Mouse (Mus musculus): ENCODE measurements around the gene Fmn2. TPM values are rescaled to one million over a fixed set of nuclear protein-coding genes. Genes with fewer than 3 reads are reported as not detected.
A peak's percentile ranks its signal among the peaks of the same experiment; 100 is the strongest.

Fmn2 gene
- polyA plus RNA-seq, 1 experiment from 2014 or later, result 7.1 TPM

DNA sequence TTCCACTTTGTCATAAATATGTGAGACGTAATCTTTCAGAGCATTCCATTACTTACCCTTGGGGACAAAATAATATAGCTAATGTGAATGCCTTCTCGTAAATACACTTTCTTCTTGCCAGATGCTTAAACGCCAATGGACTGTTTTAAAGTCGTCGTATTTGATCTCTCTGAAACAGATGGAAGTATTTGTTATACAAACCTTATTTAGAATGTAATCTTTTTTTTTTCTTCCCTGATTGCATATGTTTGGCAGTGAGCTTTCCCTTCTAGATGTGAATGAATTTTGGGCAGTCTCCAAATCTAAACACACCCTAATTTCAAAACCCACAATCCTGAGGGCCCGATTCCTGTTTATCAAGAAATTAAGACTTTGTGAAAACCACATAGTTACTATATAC is 173.7 kb downstream of the Fmn2 start:
- ATAC-seq (ENCODE audit: low FRiP score, low read depth), result no peak
- Histone ChIP-seq H3K4me1 (replicated peaks) (no peaks in the 10 kb centered on the region), H3K4me2 (no peak overlapping the region), H3K9ac (no peak overlapping the region), H3K27me3 (no peaks in the 10 kb centered on the region), H3K36me3 (no peaks in the 10 kb centered on the region), H3K4me3 (no peak overlapping the region), H3K9me3 (no peaks in the 10 kb centered on the region), H3K27ac (replicated peaks) (no peak overlapping the region)
- WGBS, result 77% methylated on average over 6 of the region's 6 CpGs

DNA sequence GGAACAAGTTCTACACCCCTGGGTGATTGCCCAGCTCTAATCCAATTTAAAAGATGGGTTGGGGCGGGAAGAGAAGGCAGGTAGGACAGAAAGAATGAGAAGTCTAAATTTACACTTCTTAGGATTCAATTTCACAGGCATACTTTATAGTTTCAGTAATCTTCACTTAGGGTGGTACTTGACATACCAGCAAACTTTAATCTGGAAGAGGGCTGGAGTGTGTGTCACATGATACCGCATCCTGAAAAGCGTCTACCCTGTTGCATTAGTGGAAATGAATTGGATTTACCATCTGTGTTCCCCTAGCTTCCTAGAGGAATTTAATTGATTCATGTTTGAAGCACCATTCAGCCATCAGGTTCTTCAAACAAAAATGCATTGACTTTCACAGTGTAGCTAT is 174.6 kb downstream of the Fmn2 start:
- no peak overlapping the region for H3K4me2 ChIP-seq

DNA sequence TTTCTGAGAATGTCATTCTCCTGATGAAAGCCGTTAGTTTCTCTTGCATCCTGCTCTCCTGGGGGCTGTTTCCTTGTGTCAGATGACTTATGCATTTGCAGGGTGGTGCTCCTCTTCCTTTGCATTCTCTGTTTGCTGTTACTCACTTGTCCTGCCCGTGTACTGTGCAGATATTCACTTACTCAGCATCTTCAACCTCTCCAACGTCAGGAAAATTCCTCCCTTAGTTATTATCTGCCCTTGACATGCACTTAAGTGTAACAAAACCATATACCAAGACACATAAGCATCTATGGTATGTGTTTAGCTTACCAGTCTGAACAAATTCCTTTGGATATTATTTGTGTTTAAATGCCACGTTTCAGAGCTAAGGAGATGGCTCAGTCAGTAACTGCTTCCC is 175.6 kb downstream of the Fmn2 start:
- 60% methylated on average over 4 of the region's 4 CpGs for WGBS

More for the DNA sequence above, 174.6 kb downstream of the Fmn2 start:
- H3K27ac ChIP-seq (replicated peaks), result no peak overlapping the region
- no peak overlapping the region for H3K9ac ChIP-seq
- no peaks in the 10 kb centered on the region for H3K9me3 ChIP-seq
- 87% methylated on average over 3 of the region's 3 CpGs for WGBS
- H3K4me3 ChIP-seq, result no peak overlapping the region
- ATAC-seq (ENCODE audit: low FRiP score, low read depth), result no peak
- no peaks in the 10 kb centered on the region for H3K27me3 ChIP-seq
- no peaks in the 10 kb centered on the region for H3K4me1 ChIP-seq (replicated peaks)
- no peaks in the 10 kb centered on the region for H3K36me3 ChIP-seq

DNA sequence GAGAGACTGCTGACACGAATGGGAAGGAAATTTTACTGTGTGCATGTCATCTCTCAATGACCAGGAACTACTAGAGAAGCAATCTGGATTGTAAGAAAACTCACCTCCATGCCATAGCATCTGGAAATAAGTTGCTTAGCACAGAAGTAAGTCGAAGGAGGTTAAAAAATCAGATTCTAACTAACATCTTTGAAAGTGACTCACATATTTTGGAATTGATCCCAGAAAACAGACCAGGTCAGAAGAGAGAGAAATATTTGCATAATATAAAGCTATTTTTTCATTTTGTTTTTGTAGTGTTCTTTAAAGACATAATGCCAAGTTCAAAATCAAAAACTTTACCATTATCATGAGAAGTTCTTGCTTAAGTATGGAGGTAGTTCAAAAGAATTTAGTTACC is 187.7 kb downstream of the Fmn2 start:
- H3K9me3 ChIP-seq, result no peaks in the 10 kb centered on the region
- no peak overlapping the region for H3K9ac ChIP-seq
- no peaks in the 10 kb centered on the region for H3K36me3 ChIP-seq
- no peaks in the 10 kb centered on the region for H3K4me1 ChIP-seq (replicated peaks)
- H3K4me3 ChIP-seq, result no peak overlapping the region
- 98% methylated on average over 2 of the region's 2 CpGs for WGBS
- no peak overlapping the region for H3K27ac ChIP-seq (replicated peaks)
- no peak overlapping the region for H3K4me2 ChIP-seq
- no peaks in the 10 kb centered on the region for H3K27me3 ChIP-seq
- no peak for ATAC-seq (ENCODE audit: low FRiP score, low read depth)

More for the DNA sequence above, 175.6 kb downstream of the Fmn2 start:
- Histone ChIP-seq H3K4me3 (no peak overlapping the region), H3K4me2 (no peak overlapping the region), H3K36me3 (no peaks in the 10 kb centered on the region), H3K27me3 (no peaks in the 10 kb centered on the region), H3K9ac (no peak overlapping the region), H3K9me3 (no peaks in the 10 kb centered on the region), H3K4me1 (replicated peaks) (no peaks in the 10 kb centered on the region), H3K27ac (replicated peaks) (no peak overlapping the region)
- no peak for ATAC-seq (ENCODE audit: low FRiP score, low read depth)

DNA sequence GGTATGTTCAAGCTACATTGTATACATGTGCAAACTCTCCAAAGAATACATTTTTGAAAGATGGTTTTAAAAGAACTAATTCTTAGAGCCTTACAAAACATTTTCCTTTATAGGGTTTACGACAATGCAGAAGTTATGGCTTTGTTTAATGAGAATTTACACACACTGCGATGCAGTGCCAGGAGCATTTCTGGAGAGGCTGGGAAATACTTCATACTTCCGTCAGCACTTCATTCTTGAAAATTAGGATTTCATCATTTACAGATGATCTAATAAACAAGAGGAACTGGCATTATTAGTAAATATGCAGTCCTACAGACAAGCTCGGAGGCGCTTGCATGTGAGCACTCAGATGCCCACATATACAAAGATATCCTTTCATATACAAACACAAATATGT is 199.2 kb downstream of the Fmn2 start:
- H3K4me3 ChIP-seq, result no peak overlapping the region
- WGBS, result 94% methylated on average over 5 of the region's 5 CpGs

DNA sequence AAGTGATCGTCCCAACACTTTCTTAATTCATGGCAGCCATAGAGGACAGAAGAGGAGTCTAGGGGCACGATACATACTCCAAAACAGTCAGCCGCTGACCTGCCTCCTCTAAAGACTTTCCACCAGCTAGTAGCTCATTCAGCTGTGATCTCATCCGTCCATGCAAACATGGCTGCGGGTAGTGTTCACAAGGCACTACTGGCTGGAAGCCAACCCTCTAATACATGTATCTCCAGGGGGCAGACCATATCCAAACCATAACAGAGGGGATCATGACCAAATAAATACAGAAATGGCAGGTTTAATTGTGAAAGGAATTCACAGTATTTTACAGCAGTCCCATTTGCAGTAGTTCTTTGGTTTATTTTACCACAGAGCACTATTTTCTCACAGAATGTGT is 200.2 kb downstream of the Fmn2 start:
- H3K27ac ChIP-seq (replicated peaks), result no peak overlapping the region
- no peaks in the 10 kb centered on the region for H3K9me3 ChIP-seq
- H3K27me3 ChIP-seq, result no peaks in the 10 kb centered on the region
- H3K36me3 ChIP-seq, result no peaks in the 10 kb centered on the region
- H3K4me1 ChIP-seq (replicated peaks), result no peaks in the 10 kb centered on the region
- no peak overlapping the region for H3K4me3 ChIP-seq
- ATAC-seq (ENCODE audit: low FRiP score, low read depth), result no peak
- H3K9ac ChIP-seq, result no peak overlapping the region
- H3K4me2 ChIP-seq, result no peak overlapping the region
- WGBS, result 69% methylated on average over 5 of the region's 5 CpGs

More for the DNA sequence above, 199.2 kb downstream of the Fmn2 start:
- Histone ChIP-seq H3K9ac (no peak overlapping the region), H3K4me1 (replicated peaks) (no peaks in the 10 kb centered on the region), H3K27me3 (no peaks in the 10 kb centered on the region), H3K4me2 (no peak overlapping the region), H3K27ac (replicated peaks) (no peak overlapping the region), H3K9me3 (no peaks in the 10 kb centered on the region), H3K36me3 (no peaks in the 10 kb centered on the region)
- ATAC-seq (ENCODE audit: low FRiP score, low read depth), result no peak

DNA sequence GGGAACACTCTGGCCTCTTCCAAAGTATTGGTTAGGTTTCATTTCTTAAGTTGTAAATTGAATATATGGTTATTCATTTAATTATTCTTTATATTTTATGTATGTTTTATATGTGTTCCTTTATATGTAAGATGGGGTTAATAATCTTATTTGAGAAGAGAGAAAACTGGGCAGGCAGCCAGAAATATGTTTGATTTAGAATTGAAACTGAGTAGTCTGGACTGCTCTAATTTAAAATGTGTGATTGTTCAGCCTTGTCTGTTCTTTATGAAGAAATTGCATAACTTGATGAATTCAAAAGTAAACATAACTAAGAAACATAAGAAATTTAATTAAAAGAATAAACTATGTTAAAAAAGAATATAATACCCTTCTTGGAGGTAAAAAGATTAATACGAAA is 202.3 kb downstream of the Fmn2 start:
- Histone ChIP-seq H3K27ac (replicated peaks) (no peak overlapping the region), H3K9ac (no peak overlapping the region), H3K4me2 (no peak overlapping the region), H3K9me3 (no peaks in the 10 kb centered on the region), H3K4me1 (replicated peaks) (no peaks in the 10 kb centered on the region), H3K36me3 (no peaks in the 10 kb centered on the region), H3K27me3 (no peaks in the 10 kb centered on the region), H3K4me3 (no peak overlapping the region)
- WGBS, result 92% methylated on average over 1 of the region's 1 CpGs
- ATAC-seq (ENCODE audit: low FRiP score, low read depth), result no peak

DNA sequence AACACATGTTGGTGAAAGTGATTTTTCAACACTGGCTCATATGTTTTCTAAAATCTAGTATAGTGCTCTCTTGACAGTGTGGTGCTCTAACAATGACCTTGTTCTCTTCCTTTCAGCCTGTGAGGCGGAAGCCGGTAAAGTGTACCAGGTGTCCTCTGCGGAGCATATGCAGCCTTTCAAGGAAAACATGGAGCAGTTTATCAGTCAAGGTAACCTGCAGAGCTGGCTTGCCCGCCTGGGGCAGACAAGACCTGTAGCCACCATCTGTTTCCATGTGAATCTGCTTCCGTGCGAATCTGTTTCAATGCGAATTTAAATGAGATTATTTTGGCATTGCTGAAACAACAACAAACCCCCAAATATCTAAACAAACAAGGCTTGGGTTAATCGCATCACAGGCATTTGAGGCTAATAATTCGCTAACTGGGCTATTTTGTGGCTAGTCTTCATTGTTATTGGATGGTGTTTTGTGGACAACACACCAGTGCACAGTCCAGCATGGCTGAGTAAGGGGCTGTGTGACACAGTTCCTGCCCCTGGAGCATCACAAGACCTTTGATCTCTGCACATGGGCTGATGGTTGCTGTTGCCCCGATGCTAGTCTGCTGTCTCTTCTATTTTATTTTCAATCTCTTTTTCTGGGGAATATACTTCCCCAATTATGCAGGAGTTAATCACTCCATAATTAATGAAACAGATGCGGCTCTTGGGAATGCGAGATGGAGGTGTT is 218.3 kb downstream of the Fmn2 start:
- Histone ChIP-seq H3K9ac (no peak overlapping the region), H3K36me3 (peaks cover 7% of the 10 kb centered on the region), H3K4me2 (no peak overlapping the region), H3K27ac (replicated peaks) (no peak overlapping the region), H3K4me3 (no peak overlapping the region), H3K27me3 (no peaks in the 10 kb centered on the region), H3K9me3 (no peaks in the 10 kb centered on the region), H3K4me1 (replicated peaks) (no peaks in the 10 kb centered on the region)
- 78% methylated on average over 12 of the region's 12 CpGs for WGBS
- ATAC-seq (ENCODE audit: low FRiP score, low read depth), result peak; percentile 59; the same call in 1 of the 2 replicates

DNA sequence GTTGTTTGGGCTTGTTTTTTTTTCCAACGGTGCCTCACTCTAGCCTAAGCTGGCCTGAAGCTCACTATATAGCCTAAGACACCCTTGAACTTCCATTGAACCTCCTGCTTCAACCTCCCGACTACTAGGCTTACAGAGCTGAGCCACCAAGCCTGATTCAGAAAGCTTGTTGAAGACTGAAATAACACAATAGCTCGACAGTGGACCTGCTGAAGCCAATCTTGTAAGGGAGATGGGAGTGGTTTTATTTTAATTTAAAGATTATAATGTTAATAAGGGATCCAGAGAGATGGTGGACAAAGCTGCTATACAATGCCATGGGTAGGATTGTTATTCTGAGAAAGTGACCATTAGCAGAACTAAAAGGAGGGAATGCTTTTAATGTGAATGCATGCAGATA is 227.1 kb downstream of the Fmn2 start:
- no peak overlapping the region for H3K9ac ChIP-seq
- WGBS, result 92% methylated on average over 3 of the region's 3 CpGs
- no peaks in the 10 kb centered on the region for H3K9me3 ChIP-seq
- no peak for ATAC-seq (ENCODE audit: low FRiP score, low read depth)
- no peak overlapping the region for H3K27ac ChIP-seq (replicated peaks)
- H3K27me3 ChIP-seq, result no peaks in the 10 kb centered on the region
- H3K4me1 ChIP-seq (replicated peaks), result no peaks in the 10 kb centered on the region
- no peak overlapping the region for H3K4me3 ChIP-seq
- 0 out of 2 replicates have a peak, but pooled peaks cover 3% of the 10 kb centered on the region for H3K36me3 ChIP-seq
- no peak overlapping the region for H3K4me2 ChIP-seq

DNA sequence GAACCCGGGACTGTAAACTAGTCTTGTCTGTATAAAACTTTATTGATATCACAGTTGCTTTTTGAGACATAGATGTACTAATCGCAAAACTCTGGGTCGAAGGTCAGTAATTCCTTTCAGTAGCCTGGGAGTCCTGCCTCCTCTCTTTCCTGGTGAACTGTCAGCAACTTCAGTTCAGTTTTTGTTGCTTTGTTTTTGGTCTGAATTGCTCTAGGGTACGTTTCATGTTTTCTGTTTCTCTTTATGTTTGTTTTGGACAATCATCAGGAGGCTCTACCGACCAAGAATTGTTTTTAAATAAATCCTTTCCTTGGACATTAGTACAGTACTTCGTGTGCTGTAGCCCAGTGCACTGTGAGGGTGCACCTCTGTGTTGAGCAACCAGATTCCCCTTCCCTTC is 231.1 kb downstream of the Fmn2 start:
- no peak for ATAC-seq (ENCODE audit: low FRiP score, low read depth)
- Histone ChIP-seq H3K27me3 (no peaks in the 10 kb centered on the region), H3K4me1 (replicated peaks) (no peaks in the 10 kb centered on the region), H3K4me2 (no peak overlapping the region), H3K9ac (no peak overlapping the region), H3K27ac (replicated peaks) (no peak overlapping the region), H3K4me3 (no peak overlapping the region), H3K36me3 (no peaks in the 10 kb centered on the region), H3K9me3 (no peaks in the 10 kb centered on the region)
- WGBS, result 84% methylated on average over 6 of the region's 6 CpGs

DNA sequence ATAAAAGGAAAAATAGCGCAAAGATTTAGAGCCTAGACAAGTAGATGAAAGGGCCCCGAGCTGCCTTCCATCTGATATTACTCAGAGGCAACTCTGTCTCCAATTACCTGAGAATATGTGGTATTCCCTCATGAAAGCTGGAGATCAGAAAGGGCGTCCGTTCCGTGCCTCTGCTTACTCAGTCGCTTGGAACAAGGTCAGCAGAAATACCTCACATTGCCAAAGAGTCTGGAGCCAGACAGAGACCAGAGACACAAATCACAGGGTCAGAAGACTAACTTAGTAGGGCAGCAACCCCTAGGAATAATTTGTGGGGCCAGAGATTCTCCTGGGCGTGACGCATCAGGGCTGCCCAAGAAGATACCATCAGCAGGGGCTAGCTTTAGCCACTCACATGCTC is 237.3 kb downstream of the Fmn2 start:
- 91% methylated on average over 8 of the region's 8 CpGs for WGBS
- H3K4me2 ChIP-seq, result no peak overlapping the region
- no peak overlapping the region for H3K4me3 ChIP-seq
- H3K27me3 ChIP-seq, result no peaks in the 10 kb centered on the region
- no peaks in the 10 kb centered on the region for H3K36me3 ChIP-seq
- ATAC-seq (ENCODE audit: low FRiP score, low read depth), result no peak
- no peaks in the 10 kb centered on the region for H3K4me1 ChIP-seq (replicated peaks)
- no peaks in the 10 kb centered on the region for H3K9me3 ChIP-seq
- H3K9ac ChIP-seq, result no peak overlapping the region
- H3K27ac ChIP-seq (replicated peaks), result no peak overlapping the region

DNA sequence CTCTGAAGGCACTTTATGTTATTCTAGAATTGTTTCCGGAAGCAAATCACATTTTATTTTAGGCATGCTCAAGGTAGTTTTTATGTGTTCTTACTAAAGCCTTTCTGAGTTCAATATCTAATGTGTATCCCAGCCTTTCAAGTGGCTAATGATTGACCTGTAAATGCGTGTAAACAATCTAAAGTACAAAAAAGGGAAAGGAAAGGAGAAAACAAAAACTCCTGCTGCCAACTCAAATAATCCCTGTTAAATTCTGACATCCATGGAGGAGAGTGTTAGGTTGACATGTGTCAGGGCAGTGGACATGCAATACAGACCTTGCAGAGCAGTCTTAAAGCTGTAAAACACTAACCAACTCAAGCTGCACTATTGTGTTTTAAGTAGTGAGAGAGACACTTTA is 241.0 kb downstream of the Fmn2 start:
- H3K9me3 ChIP-seq, result no peaks in the 10 kb centered on the region
- no peaks in the 10 kb centered on the region for H3K4me1 ChIP-seq (replicated peaks)
- H3K4me2 ChIP-seq, result no peak overlapping the region
- H3K9ac ChIP-seq, result no peak overlapping the region
- no peak overlapping the region for H3K4me3 ChIP-seq
- H3K36me3 ChIP-seq, result no peaks in the 10 kb centered on the region
- H3K27me3 ChIP-seq, result no peaks in the 10 kb centered on the region
- WGBS, result 84% methylated on average over 2 of the region's 2 CpGs
- no peak overlapping the region for H3K27ac ChIP-seq (replicated peaks)
- no peak for ATAC-seq (ENCODE audit: low FRiP score, low read depth)

DNA sequence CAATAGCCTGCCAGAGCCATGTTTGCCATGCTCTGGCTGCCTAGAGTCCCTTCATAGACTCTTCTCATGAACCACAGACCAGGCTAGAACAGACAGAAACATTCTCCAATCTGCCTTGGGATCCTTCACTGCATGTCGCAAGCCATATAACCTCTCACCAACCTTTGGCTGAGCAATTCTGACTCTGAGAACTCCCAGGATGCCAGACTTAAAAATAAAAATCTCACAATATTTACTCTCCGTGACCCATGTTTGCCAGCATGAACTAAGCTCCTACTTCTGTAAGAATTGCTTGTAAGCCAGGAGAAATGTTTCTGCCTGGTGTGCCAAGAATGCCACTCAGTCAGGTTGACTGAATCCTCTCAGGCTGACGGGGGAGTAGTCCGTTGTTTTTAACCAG is 246.9 kb downstream of the Fmn2 start:
- H3K27ac ChIP-seq (replicated peaks), result no peak overlapping the region
- no peak overlapping the region for H3K4me2 ChIP-seq
- no peaks in the 10 kb centered on the region for H3K4me1 ChIP-seq (replicated peaks)
- no peak overlapping the region for H3K9ac ChIP-seq
- no peak for ATAC-seq (ENCODE audit: low FRiP score, low read depth)
- no peaks in the 10 kb centered on the region for H3K36me3 ChIP-seq
- no peaks in the 10 kb centered on the region for H3K27me3 ChIP-seq
- H3K4me3 ChIP-seq, result no peak overlapping the region
- WGBS, result 87% methylated on average over 4 of the region's 4 CpGs
- H3K9me3 ChIP-seq, result no peaks in the 10 kb centered on the region
